Mouse (Mus musculus) embryo, embryonic 11 days (tissue): ENCODE data around the gene Ciao1.
A peak's percentile ranks its signal among the peaks of the same experiment; 100 is the strongest.
"Not testable (repeated sequence)": the region's sequence is repeated elsewhere in the genome, so short reads cannot be mapped to it uniquely, and the experiment has no call there.

ENCODE experiments used
- DNase-seq: peaks from one replicate; pipeline ENCODE4 v3.0.0-alpha.2; 2015

The Ciao1 gene

DNA sequence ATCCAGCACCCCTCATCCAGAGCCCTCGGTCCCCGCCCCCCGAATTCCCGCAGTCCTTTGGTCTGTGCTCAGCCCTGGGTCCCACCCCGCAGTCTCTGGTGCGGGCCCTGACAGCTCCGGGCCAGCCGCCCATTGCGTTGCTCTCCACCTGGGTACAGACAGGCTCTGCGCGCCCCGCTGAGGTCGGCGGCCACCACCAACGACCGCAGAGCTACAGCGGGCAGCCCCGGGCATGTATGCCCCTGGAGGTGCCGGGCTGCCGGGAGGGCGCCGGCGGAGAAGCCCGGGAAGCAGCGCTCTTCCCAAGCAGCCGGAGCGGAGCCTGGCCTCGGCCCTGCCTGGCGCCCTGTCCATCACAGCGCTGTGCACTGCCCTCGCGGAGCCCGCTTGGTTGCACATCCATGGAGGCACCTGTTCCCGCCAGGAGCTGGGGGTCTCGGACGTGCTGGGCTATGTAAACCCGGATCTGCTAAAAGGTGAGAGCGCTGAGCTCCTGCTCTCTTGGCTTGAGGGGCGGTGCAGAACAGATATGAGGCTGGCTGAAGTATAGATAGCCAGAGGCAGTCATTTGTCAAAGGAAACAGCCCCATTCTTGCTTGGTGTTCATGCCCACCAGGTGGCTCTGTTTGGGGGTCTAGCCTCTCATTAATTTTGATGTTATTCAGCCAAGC lies 853 bp upstream of the Ciao1 start:
- DNase-seq: peak; percentile 58

DNA sequence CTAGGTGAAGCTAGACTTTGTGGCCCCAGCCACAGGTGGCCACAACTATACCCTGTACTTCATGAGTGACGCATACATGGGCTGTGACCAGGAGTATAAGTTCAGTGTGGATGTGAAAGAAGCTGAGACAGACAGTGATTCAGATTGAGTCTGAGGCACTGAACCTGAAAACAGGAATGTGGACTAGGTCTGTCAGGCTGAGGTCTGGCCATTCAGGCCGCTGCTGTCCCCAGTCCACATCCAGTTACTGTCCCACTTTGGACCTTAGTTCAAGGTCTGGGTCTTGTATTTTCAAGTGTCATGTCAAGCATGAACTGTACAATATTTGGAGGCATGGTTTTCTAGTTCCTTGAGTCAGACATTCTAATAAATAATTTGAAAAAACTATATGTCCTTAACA lies 7.6 kb downstream of the Ciao1 start:
- DNase-seq: no peak

DNA sequence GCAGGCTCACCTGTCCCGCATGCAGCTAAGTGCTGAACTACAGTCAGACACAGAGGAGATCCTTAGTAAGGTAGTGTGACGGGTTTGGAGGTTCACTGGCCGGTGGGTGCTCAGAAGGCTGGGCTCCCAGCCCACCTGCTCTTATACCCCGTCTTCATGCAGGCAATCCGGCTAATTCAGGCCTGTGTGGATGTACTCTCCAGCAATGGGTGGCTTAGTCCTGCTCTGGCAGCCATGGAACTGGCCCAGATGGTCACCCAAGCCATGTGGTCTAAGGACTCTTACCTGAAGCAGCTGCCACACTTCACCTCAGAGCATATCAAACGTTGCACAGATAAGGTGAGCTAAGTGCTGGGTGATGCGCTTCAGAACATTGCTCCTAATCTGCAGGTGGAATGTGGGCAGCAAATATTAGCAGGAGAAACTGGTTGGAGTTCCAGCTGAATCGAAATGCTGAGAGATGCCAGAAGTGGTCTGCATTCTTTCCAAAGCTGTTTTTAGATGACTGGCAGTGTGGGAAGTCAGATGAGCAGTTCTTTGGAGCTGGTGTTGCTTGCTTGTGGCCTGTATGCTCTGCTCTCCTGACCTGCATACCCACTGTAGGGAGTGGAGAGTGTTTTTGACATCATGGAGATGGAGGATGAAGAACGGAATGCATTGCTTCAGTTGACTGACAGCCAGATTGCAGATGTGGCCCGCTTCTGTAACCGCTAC lies 9.6 kb downstream of the Ciao1 start:
- no peak for DNase-seq

DNA sequence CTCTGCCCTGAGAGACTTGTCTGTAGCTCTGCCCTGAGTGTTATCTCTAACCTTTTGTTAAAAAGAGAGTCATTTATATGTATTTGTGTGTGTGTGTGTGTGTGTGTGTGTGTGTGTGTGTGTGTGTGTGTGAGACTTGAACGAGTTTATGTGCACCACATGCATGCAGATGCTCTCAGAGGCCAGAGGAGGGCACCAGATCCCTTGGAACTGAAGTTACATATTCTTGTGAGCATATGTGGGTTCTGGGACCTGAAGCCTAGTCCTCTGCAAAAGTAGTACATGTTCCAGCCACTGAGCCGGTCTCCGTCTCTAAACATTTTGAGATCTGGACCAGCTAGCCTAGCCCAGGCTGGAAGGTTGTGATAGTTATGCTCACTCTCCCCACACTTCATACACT lies 22.4 kb downstream of the Ciao1 start:
- no peak for DNase-seq

DNA sequence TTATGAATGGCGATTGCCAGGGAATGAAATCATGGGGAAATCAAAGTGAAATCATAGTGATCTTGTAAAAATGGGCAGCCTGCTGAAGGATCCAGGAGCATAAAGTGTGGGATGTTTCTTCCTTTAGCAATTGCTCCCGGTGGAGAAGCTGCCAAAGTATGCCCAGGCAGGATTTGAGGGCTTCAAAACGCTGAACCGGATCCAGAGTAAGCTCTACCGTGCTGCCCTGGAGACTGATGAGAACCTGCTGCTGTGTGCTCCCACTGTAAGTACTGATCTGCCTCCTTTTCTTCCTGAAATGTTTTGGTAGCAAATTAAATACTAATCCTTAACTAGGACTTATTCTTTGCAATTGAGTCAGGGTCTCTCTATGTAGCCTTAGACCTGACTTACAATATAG lies 29.9 kb downstream of the Ciao1 start:
- no peak for DNase-seq

DNA sequence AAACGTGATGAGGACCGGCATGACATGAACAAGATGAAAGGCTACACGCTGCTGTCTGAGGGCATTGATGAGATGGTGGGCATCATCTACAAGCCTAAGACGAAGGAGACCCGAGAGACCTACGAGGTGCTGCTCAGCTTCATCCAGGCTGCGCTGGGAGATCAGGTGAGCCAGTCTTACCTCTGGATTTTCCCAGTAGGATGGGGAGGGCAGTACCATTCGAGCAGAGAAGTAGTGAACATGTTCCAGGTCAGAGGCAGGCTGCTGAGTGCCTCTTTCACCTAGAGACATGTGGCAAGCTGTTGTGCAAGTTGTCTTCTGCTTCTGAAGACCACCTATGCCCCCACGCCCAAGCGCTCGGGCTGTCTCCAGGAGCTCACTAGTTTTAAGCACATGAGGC lies 36.9 kb downstream of the Ciao1 start:
- no peak for DNase-seq

DNA sequence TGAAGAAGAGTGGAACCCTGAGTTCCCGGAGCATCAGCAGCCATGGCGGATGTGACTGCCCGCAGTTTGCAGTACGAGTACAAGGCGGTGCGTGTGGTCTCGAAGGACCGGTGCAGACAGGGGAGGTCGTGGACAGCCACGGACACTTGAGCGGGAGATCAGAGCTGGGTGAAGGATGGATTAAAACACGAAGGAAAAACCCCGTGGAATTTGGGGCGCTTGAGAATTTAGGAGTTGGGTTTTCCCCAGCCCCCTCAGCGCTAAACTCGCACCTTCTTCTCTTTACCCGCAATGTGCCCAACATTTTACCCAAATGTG lies 39.2 kb downstream of the Ciao1 start:
- DNase-seq: no peak

DNA sequence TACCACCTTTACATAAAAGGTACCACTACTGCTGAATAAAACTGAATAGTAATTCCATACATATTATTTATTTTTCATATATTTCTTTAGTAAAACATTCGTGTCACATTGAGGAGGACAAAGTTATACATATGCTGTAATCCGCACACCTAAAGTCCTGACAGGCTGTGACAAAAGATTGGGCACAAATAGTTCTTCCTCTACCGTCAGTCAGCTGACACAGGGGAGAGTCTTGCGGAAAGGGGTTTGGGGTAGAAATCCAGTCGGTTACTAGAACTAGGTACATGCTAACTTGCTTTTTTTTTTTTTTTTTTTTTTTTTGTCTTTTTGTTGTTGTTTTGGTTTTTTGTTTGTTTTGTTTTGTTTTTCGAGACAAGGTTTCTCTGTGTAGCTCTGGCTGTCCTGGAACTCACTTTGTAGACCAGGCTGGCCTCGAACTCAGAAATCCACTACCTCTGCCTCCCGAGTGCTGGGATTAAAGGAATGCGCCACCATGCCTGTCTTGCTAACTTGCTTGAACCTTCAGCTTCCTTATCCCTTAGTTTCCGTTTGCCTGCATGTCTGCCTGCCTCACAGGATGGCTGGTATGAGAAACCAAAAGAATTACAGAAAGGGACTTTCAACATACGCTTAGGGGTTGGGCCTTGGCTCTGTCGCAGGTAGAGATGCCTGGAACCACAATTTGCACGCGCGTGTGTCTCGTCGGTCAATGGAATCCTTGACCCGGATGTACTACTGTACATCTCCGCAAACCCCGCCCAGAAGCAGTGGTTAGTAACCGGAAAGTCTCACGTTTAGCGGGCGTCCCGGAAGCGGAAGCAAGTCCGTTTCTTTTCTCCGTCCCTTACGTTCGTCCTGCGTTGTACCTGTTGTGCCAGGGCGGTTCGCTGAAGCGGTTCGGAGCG lies 39.8 kb downstream of the Ciao1 start, which contains the start of the genes 1810024B03Rik and Snrnp200:
Gene 1810024B03Rik, minus strand, starts transcription at position 734 of the 905 bp plus-strand sequence.
Gene Snrnp200, plus strand, starts transcription at position 840 of the 905 bp plus-strand sequence.
- DNase-seq: peak; percentile 99

DNA sequence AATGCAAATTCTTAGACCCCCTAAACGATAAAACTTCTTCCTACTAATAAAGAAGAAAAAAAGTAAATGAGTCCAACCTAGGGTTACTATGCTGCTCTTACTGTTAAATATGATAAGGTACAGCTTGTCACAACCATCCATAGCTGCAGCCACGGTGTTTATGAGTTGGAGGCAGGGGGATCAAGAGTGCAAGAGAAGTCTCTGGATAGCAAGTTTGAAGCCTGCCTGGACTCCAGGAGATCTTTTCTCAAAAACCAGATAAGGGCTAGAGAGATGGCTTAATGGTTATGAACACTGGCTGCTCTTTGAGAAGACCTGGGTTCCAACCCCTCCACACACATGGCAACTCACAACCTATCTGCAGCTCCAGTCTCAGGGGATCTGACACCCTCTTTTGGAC lies 40.7 kb downstream of the Ciao1 start:
- no peak for DNase-seq

DNA sequence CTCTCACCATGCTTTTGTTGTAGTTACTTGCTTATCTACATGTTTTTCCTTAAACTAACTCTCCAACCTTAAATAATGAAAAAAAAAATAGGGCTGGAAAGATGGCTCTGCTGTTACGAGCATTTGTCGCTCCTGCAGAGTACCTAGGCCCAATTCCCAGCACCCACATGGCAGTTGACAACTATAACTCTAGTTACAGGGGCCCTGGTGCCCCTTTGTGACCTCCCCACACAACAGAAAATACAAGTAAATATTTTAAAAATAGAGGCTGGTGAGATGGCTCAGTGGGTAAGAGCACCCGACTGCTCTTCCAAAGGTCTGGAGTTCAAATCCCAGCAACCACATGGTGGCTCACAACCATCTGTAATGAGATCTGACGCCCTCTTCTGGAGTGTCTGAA lies 41.7 kb downstream of the Ciao1 start:
- not testable (repeated sequence) for DNase-seq

DNA sequence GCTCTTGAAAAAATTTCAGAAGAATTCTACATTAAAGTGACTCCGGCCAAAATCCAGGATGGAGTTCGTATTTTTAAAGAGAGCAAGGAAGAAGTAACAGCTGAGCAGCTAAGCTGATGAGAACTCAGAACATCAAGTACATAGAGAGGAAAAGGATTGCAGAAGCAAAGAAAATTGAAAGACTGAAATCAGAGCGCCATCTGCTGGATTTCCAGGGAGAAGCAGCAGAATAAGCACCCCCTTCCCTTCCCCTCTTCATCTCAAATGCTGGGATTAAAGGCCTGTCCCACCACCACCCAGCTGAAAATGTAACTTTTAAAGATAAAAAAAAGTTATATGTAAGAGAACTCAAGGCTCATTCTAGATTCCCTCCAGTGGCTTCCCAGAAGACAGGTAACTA lies 42.7 kb downstream of the Ciao1 start:
- DNase-seq: peak; percentile 63
